Mouse (Mus musculus) hindbrain, postnatal 0 days (tissue): Measurements from ENCODE around the gene Trim25. TPM values are rescaled to one million over a fixed set of nuclear protein-coding genes. Genes with fewer than 3 reads are reported as not detected.

Experiments used
- ATAC-seq: fragments of 200-750 bp; cut with Nextera tagmentation; 2 replicates; pipeline ENCODE4 v1.8.0; 2017; ENCODE audit warnings: mild to moderate bottlenecking, moderate TSS enrichment, moderate library complexity
- DNase-seq: peaks from one replicate; pipeline ENCODE4 v3.0.0-alpha.2; 2015; ENCODE audit warnings: low spot score
- H3K27ac ChIP-seq: fragments of 300-500 bp; sonication (generic); 2 replicates; pipeline ENCODE4 v1.5.1; 2014; ENCODE audit warnings: mild to moderate bottlenecking
- H3K27me3 ChIP-seq: fragments of 300-500 bp; sonication (generic); 2 replicates; pipeline ENCODE4 v1.6.1; 2014; ENCODE audit warnings: low read length, mixed read lengths; ENCODE audit not compliant: insufficient read depth
- H3K36me3 ChIP-seq: fragments of 300-500 bp; sonication (generic); 2 replicates; pipeline ENCODE4 v1.6.1; 2014; ENCODE audit warnings: low read length, mixed read lengths; ENCODE audit not compliant: insufficient read depth
- H3K4me1 ChIP-seq: fragments of 300-500 bp; sonication (generic); 2 replicates; pipeline ENCODE4 v1.6.1; 2014; ENCODE audit warnings: antibody characterized with exemption, low read length, mixed read lengths; ENCODE audit not compliant: insufficient read depth
- H3K4me2 ChIP-seq: fragments of 300-500 bp; sonication (generic); 2 replicates; pipeline ENCODE4 v1.6.1; 2014; ENCODE audit warnings: low read depth, mild to moderate bottlenecking, low read length, moderate library complexity, mixed read lengths
- H3K4me3 ChIP-seq: fragments of 300-500 bp; sonication (generic); 2 replicates; pipeline ENCODE4 v1.5.1; 2014; ENCODE audit warnings: low read length
- H3K9ac ChIP-seq: fragments of 300-500 bp; sonication (generic); replicated peaks from 2 replicates; pipeline ENCODE4 v1.6.1; 2014; ENCODE audit warnings: mild to moderate bottlenecking, low read length, moderate library complexity, mixed read lengths
- H3K9me3 ChIP-seq: fragments of 300-500 bp; sonication (generic); 2 replicates; pipeline ENCODE4 v1.6.1; 2016; ENCODE audit warnings: low read length, mixed read lengths
- CTCF ChIP-seq: IDR thresholded peaks from 2 replicates; pipeline ENCODE4 v1.5.1; 2016; ENCODE audit warnings: antibody characterized with exemption, control low read depth, low read depth
- WGBS: fragments of 180-500 bp; shearing (Covaris S2); extraction: QIAGEN DNeasy Blood & Tissue Kit; methylation state at CpG from one replicate; pipeline ENCODE4 v1.1.7; 2014; 5-methylcytosine and 5-hydroxymethylcytosine counted together
- polyA plus RNA-seq: library from polyadenylated mRNA; unstranded; fragments of >200 nt; fragmentation: Nextera tagmentation; extraction: Ambion mirVana; gene quantifications from 2 replicates; pipeline ENCODE4 v1.2.1, GENCODE M21; 2015
- total RNA-seq: library from RNA; depleted of rRNA; stranded (reverse); fragments of >200 nt; gene quantifications from 2 replicates; pipeline ENCODE4 v1.2.3, GENCODE M21; 2014

The Trim25 gene
- total and polyA plus RNA-seq, 2 experiments from 2014 or later: 4.6 to 5.3 TPM

GRCm38 (mm10) chr11:88954803-88955202 lies 44.4 kb upstream of the Trim25 start:
- peaks cover 5% of the 10 kb centered on the region for H3K36me3 ChIP-seq
- no peaks in the 10 kb centered on the region for H3K9me3 ChIP-seq
- 0% methylated on average over 4 of the region's 4 CpGs for WGBS
- peak; percentile 46; the same call in 1 of the 2 replicates for ATAC-seq
- peak overlapping the region; percentile 64 for H3K27ac ChIP-seq
- peak; percentile 58 for DNase-seq
- peaks cover 7% of the 10 kb centered on the region; the same call in 1 of the 2 replicates for H3K4me1 ChIP-seq
- peak overlapping the region; percentile 68 for H3K4me2 ChIP-seq
- H3K27me3 ChIP-seq: no peaks in the 10 kb centered on the region
- H3K4me3 ChIP-seq: peak overlapping the region; percentile 50
- H3K9ac ChIP-seq: peak overlapping the region; percentile 59
- TF ChIP-seq CTCF: no peak

- H3K4me3 ChIP-seq: peak within 1 kb of the TSS; percentile 50
- peak; percentile 98 for ATAC-seq
Observed at GRCm38 (mm10) chr11:88955217-88955969, 43.8 kb upstream of the Trim25 start, which contains the start of gene Scpep1. Gene Scpep1, minus strand, starts transcription at chr11:88955465.

GRCm38 (mm10) chr11:88958851-88959250 lies 40.3 kb upstream of the Trim25 start:
- WGBS: 71% methylated on average over 3 of the region's 3 CpGs
- H3K27ac ChIP-seq: no peak overlapping the region
- no peak for ATAC-seq
- H3K4me1 ChIP-seq: 0 out of 2 replicates have a peak, but pooled peaks cover 4% of the 10 kb centered on the region
- TF ChIP-seq CTCF: no peak
- no peak for DNase-seq
- no peaks in the 10 kb centered on the region for H3K36me3 ChIP-seq
- H3K4me2 ChIP-seq: no peak overlapping the region
- H3K4me3 ChIP-seq: no peak overlapping the region
- no peak overlapping the region for H3K9ac ChIP-seq
- no peaks in the 10 kb centered on the region for H3K9me3 ChIP-seq
- no peaks in the 10 kb centered on the region for H3K27me3 ChIP-seq

More at GRCm38 (mm10) chr11:88955217-88955969, 43.8 kb upstream of the Trim25 start, which contains the start of gene Scpep1:
- WGBS: 6% methylated on average over 34 of the region's 34 CpGs
- peak within 1 kb of the TSS; percentile 59 for H3K9ac ChIP-seq
- no peaks in the 10 kb centered on the region for H3K27me3 ChIP-seq
- H3K36me3 ChIP-seq: peaks cover 5% of the 10 kb centered on the region
- no peaks in the 10 kb centered on the region for H3K9me3 ChIP-seq
- peaks cover 7% of the 10 kb centered on the region; the same call in 1 of the 2 replicates for H3K4me1 ChIP-seq
- TF ChIP-seq CTCF: peak; percentile 86
- peak; percentile 97 for DNase-seq
- peak within 1 kb of the TSS; percentile 64 for H3K27ac ChIP-seq
- H3K4me2 ChIP-seq: peak within 1 kb of the TSS; percentile 68

GRCm38 (mm10) chr11:88966881-88967361 lies 32.3 kb upstream of the Trim25 start, which contains the start of gene Elobl:
Gene Elobl, minus strand, starts transcription at chr11:88966931.
- Histone ChIP-seq H3K9ac (no peak within 1 kb of the TSS), H3K27ac (no peak within 1 kb of the TSS), H3K27me3 (no peaks in the 10 kb centered on the region), H3K4me2 (no peak within 1 kb of the TSS), H3K4me3 (no peak within 1 kb of the TSS), H3K4me1 (no peaks in the 10 kb centered on the region), H3K36me3 (no peaks in the 10 kb centered on the region), H3K9me3 (no peaks in the 10 kb centered on the region)
- ATAC-seq (no peak), DNase-seq (no peak)
- no peak for TF ChIP-seq CTCF
- 90% methylated on average over 2 of the region's 3 CpGs for WGBS

- TF ChIP-seq CTCF: no peak
- H3K9me3 ChIP-seq: no peaks in the 10 kb centered on the region
- no peaks in the 10 kb centered on the region for H3K27me3 ChIP-seq
- 35% methylated on average over 2 of the region's 2 CpGs for WGBS
- no peaks in the 10 kb centered on the region; the same call in 1 of the 2 replicates for H3K4me1 ChIP-seq
- H3K9ac ChIP-seq: no peak within 1 kb of the TSS
- no peaks in the 10 kb centered on the region for H3K36me3 ChIP-seq
- H3K4me3 ChIP-seq: no peak within 1 kb of the TSS
- no peak within 1 kb of the TSS for H3K4me2 ChIP-seq
- DNase-seq: peak; percentile 17
- no peak within 1 kb of the TSS for H3K27ac ChIP-seq
- no peak for ATAC-seq
Observed at GRCm38 (mm10) chr11:88970202-88970732, 28.9 kb upstream of the Trim25 start, which contains the start of gene Coil. Gene Coil, plus strand, starts transcription at chr11:88970252.

GRCm38 (mm10) chr11:88973776-88974701 lies 25.1 kb upstream of the Trim25 start:
- H3K4me1 ChIP-seq: no peaks in the 10 kb centered on the region; the same call in 1 of the 2 replicates
- ATAC-seq (peak; percentile 90), DNase-seq (peak; percentile 98)
- 1% methylated on average over 61 of the region's 62 CpGs for WGBS
- no peaks in the 10 kb centered on the region for H3K9me3 ChIP-seq
- H3K36me3 ChIP-seq: no peaks in the 10 kb centered on the region
- peak; percentile 88 for TF ChIP-seq CTCF
- no peaks in the 10 kb centered on the region for H3K27me3 ChIP-seq
- H3K9ac ChIP-seq: peak overlapping the region; percentile 75
- peak overlapping the region; percentile 74 for H3K4me3 ChIP-seq
- peak overlapping the region; percentile 74 for H3K4me2 ChIP-seq
- peak overlapping the region; percentile 87 for H3K27ac ChIP-seq
